Mouse (Mus musculus) fibroblast of lung, adult 2 months (primary cell): Measurements from ENCODE around the gene Aebp1.

Source experiments
- DNase-seq: peaks from one replicate; pipeline ENCODE4 v3.0.0-alpha.2; 2011; ENCODE audit warnings: low read depth

Gene Aebp1

DNA sequence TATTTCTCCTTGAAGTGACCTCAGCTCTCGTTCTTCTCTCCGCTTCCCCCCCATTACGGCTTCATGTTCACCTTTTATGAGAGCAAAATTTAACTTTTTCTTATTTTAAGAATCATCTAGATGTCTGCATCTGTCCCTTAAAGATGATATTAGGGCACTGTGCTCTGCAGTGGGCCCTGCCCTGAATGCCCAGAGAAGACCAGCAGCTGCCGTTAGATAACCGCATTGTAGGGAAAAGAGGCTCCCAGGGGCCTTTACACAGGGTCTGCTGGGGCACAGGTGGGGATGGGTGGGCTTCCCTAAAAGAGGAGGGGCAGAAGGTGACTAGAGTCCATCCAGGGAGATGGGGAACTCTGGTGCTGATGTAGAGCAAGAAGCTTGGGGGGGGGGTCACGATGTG, 32.1 kb downstream of the Aebp1 start:
- DNase-seq, result no peak

DNA sequence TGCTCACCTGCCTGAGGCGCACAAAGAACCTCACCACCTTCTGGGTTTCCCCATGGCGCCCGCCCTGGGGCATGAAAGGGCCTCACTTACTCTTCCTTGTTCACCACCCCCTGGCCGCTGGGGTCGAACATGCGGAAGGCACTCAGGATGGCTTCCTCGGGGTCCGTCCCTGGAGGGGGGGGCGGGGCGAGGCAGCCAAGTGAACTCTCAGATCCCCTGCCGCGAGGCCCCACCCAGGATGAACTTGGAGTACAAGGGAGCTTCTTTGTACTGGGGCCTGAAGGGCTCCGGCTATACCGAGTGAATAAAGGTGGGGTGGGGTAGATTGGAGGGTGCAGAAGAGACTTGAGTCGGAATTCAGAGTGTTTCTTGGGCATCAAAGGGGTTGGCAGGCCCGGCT, 35.5 kb downstream of the Aebp1 start:
- DNase-seq, result no peak

- DNase-seq, result no peak
Observed at GRCm38 (mm10) chr11:5897839-5898238, 36.1 kb downstream of the Aebp1 start.

- DNase-seq, result no peak
Observed at GRCm38 (mm10) chr11:5898531-5898930, 36.8 kb downstream of the Aebp1 start, which contains the start of gene Myl7. Myl7 (minus strand) TSS chr11:5898782.

- no peak for DNase-seq
Observed at GRCm38 (mm10) chr11:5899286-5899685, 37.5 kb downstream of the Aebp1 start.

DNA sequence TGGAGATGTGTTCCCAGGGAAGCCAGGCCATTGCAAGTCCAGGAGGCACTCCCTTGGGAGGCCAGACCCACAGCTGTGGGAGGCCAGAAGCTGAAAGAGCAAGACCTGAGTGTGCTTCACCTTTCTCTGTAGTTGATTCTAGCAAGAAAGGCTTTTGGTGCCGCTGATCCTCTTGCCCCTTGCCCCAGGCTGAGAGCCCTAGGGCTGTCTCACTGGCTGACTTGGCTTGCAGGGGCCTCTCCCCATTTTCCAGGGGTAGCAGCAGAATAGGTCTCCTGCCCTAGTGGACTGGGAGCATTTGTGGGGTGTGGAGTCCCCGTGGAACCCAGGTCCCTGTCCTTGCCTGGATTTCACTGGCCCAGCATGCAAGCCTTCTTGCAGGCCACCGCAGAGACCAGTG, 39.6 kb downstream of the Aebp1 start:
- DNase-seq, result no peak

DNA sequence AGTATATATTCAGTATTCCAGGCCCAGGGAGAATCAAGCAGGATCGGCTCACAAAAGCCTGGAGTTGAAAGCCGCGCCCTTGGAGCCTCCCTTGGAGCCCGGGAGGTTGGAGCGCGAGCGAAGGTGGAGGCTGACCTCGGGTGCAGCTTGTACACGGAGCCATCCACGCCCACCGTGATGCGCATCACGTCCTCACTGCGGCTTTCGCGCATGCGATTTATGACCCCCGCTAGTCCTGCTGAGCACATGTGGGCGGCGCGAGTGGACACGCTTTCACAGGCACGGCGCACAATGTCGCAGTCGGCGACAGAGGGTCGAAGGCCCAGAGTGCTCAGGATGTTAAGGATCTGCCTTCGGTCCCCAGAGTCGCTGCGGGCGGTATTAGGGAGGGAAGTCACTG, 40.2 kb downstream of the Aebp1 start:
- no peak for DNase-seq

DNA sequence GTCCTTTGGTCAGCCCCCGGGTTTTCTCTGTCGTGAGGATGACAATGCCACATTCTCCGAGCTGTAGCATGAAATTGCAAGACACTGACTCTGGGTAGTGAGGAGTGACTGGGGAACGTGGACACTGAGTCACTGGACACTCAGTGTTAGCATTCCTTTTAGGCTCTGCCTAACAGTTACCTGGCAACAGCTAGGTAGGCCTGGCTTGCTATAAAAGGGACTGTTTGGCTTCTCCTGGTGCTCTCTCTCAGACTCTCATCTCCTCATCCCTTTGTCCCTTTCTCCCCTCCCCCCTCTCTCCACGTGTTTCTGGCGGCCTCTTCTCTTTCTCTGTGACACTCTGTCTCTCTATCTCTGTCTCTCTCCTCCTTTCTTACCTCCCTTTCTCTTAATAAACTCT, 40.6 kb downstream of the Aebp1 start:
- no peak for DNase-seq

DNA sequence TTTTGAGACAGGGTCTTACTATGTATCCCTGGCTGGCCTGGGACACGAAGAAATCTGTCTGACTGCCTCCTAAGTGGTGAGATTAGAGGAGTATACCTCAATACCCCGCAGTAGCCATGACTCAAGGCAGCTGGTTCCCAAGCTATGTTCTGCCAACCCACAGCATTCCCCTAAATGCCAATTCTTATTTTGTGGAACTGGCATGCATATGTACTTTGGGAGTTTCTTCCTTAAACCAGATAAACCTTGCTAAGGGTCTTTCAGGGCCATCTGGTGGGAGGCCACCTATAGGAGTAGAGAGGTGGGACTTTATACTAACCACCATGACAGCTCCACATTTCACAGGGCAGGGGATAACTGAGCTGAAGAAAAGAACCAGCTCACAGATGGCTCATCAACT, 42.1 kb downstream of the Aebp1 start:
- DNase-seq, result no peak

- no peak for DNase-seq
Observed at GRCm38 (mm10) chr11:5904357-5904756, 42.6 kb downstream of the Aebp1 start.

DNA sequence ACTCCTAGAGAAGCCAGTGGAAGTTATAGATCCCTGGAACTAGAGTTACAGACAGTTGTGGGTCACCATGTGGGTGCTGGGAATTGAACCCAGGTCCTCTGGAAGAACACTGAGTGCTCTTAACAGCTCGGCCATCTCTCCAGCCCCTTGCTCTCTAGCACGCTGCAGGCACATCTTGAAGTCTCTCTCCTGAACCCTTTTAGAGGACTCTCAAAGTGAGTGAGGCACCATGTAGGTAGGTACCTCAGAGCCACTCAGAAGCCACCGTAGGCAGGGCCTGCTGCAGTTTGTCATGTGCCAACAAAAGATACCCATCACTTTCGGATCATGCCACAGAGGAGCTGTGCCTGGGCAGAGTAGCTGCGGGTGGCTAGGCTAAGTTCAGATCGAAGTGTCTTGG, 43.1 kb downstream of the Aebp1 start:
- no peak for DNase-seq

DNA sequence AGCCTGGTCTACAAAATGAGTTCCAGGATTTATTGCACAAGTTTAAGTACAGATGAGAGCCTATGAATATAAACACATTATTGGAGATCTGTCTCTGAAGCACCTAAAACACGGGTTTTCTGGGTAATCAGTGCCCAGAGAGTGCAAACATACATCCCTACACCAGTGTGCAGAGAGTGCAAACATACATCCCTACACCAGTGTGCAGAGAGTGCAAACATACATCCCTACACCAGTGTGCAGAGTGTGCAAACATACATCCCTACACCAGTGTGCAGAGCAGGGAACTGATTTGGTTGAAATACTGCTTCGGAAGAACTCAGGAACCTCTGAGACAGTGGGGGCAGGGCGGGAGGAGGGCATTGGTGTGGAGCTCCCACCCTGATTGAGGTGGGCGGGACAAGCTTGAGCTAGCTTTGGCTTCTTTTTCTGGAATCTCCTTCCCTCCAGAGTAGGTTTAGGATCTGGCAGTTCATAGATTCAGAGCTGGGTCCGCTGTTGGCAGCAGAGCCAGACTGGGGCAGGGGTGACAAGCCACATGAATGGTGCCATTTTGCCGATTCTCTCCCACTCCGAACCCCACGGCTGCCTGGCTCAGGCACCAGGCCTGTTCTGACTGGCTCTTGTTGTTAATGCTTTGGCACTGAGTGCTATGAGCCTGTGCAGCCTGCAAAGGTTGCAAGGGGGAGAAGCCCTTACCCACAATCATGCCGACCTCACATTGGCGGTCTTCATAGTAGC, 44.2 kb downstream of the Aebp1 start:
- DNase-seq, result no peak

GRCm38 (mm10) chr11:5907096-5907495, 45.3 kb downstream of the Aebp1 start:
- DNase-seq, result no peak

- no peak for DNase-seq
Observed at GRCm38 (mm10) chr11:5908642-5909041, 46.9 kb downstream of the Aebp1 start.

- DNase-seq, result peak; percentile 46
Observed at GRCm38 (mm10) chr11:5912635-5913034, 50.9 kb downstream of the Aebp1 start.

GRCm38 (mm10) chr11:5913256-5913655, 51.5 kb downstream of the Aebp1 start:
- no peak for DNase-seq

- no peak for DNase-seq
Observed at GRCm38 (mm10) chr11:5913936-5914335, 52.2 kb downstream of the Aebp1 start.

GRCm38 (mm10) chr11:5914940-5915339, 53.2 kb downstream of the Aebp1 start:
- DNase-seq, result no peak

- no peak for DNase-seq
Observed at GRCm38 (mm10) chr11:5915429-5916177, 53.9 kb downstream of the Aebp1 start.

DNA sequence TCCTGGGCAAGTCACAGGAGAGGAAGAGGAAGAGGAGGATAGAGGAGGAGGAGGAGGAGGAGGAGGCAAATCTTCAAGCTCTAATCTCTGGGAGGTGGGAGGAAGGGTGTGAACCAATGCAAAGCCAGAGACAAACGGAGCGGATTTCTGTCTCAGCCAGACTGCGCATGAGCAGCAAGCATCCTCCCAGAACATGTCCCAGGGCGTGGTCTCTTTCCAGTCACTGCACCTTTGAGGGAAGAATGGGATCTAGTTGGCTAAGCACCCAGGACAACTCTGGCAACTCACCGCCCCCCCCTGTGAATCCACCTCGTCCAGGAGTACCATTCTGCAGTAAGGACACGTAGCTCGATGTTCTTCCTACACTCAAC, 54.4 kb downstream of the Aebp1 start:
- DNase-seq, result no peak

DNA sequence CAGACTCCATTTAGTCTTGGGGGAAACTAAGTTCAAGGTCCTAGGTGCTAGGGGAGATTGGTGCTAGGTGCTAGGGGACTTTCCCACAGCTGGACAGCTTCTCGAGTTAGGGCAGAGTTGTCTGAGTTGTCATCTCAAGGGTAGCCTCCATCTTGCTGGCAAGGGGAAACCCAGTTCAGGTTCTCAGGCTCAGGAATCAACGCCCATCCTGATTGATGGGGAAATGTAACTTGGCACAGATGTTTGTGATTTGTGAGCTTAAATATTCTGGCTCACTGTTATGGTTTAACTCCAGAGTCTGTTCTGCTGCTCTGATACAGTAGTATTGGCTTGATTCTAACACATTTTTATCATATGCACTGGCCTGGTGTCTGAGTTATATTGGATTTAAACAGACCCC, 56.4 kb downstream of the Aebp1 start:
- no peak for DNase-seq

DNA sequence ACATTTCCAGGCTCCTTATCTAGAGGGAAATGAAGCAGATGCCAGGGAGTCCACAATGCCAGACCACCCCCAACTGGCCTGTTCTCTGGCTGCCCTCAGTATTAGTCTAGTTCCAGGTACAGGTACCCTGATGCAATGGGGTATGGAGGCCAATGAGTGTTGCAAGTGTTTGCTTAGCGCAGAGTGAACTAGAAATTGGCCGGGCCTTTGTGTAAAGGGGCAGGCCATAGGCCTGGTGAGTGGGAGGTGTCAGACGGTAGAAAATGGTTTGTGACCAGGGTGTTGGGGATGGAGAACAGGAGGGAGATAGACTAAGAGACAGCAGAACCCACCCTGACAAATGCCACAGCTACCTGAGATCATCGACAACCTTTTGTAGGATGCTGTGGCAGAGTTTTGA, 57.9 kb downstream of the Aebp1 start:
- DNase-seq, result no peak

DNA sequence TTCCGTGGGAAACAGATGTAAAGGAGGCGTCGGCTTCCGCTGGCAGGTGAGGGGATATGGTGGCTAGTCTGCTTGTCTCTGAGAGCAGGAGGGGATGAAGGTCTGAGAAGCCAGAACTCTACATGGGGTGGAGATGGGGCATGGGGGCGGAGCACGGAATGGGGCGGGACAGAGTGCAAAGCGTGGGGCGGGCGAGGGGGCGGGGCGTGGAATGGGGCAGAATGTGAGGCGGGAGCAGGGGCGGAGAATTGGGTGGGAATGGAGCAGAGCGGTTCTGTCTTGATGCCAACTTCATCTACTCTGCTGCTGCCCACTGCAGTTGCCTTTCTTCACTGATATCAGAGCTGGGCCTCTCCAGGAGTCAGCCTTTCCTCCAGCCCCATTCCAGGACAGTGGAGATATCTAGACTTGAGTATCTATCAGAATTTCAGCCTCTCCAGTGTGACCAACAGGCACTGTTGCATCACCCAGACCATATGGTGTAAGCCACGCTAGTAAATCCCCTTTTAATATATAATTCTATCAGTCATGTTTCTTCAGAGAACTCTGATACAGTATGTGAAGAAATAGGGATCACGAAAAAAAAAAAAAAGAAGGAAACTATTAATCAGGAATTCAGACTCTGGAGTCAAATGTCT, 58.7 kb downstream of the Aebp1 start:
- no peak for DNase-seq
